Mouse (Mus musculus) hindbrain, embryonic 14.5 days (tissue): ENCODE data around the gene Vps52. TPM values are rescaled to one million over a fixed set of nuclear protein-coding genes. Genes with fewer than 3 reads are reported as not detected.

Source experiments
- ATAC-seq: fragments of 200-750 bp; cut with Nextera tagmentation; 2 replicates; pipeline ENCODE4 v1.8.0; 2017; ENCODE audit warnings: moderate number of reproducible peaks, mild to moderate bottlenecking, moderate TSS enrichment, moderate library complexity; ENCODE audit not compliant: low FRiP score
- DNase-seq: peaks from one replicate; pipeline ENCODE4 v3.0.0-alpha.2; 2015; ENCODE audit warnings: low spot score
- H3K27ac ChIP-seq: fragments of 300-500 bp; sonication (generic); 2 replicates; pipeline ENCODE4 v1.5.1; 2014; ENCODE audit warnings: mild to moderate bottlenecking, moderate library complexity
- H3K27me3 ChIP-seq: fragments of 300-500 bp; sonication (generic); 2 replicates; pipeline ENCODE4 v1.6.1; 2014; ENCODE audit warnings: mild to moderate bottlenecking, low read length, mixed read lengths; ENCODE audit not compliant: control insufficient read depth, insufficient read depth
- H3K36me3 ChIP-seq: fragments of 300-500 bp; sonication (generic); replicated peaks from 2 replicates; pipeline ENCODE4 v1.6.1; 2014; ENCODE audit not compliant: control insufficient read depth, insufficient read depth
- H3K4me1 ChIP-seq: fragments of 300-500 bp; sonication (generic); replicated peaks from 2 replicates; pipeline ENCODE4 v1.6.1; 2014; ENCODE audit warnings: antibody characterized with exemption, low read length, mixed read lengths; ENCODE audit not compliant: control insufficient read depth, insufficient read depth
- H3K4me2 ChIP-seq: fragments of 300-500 bp; sonication (generic); replicated peaks from 2 replicates; pipeline ENCODE4 v1.6.1; 2014; ENCODE audit warnings: mild to moderate bottlenecking, moderate library complexity
- H3K4me3 ChIP-seq: fragments of 300-500 bp; sonication (generic); replicated peaks from 2 replicates; pipeline ENCODE4 v1.5.1; 2014; ENCODE audit warnings: mild to moderate bottlenecking, low read length
- H3K9ac ChIP-seq: fragments of 300-500 bp; sonication (generic); 2 replicates; pipeline ENCODE4 v1.6.1; 2014
- H3K9me3 ChIP-seq: fragments of 300-500 bp; sonication (generic); 2 replicates; pipeline ENCODE4 v1.6.1; 2016; ENCODE audit warnings: low read length; ENCODE audit not compliant: control insufficient read depth
- WGBS: fragments of 180-500 bp; shearing (Covaris S2); extraction: QIAGEN DNeasy Blood & Tissue Kit; methylation state at CpG from one replicate; pipeline ENCODE4 v1.1.7; 2014; 5-methylcytosine and 5-hydroxymethylcytosine counted together
- polyA plus RNA-seq: library from polyadenylated mRNA; unstranded; fragments of >200 nt; fragmentation: Nextera tagmentation; extraction: Ambion mirVana; gene quantifications from 2 replicates; pipeline ENCODE4 v1.2.1, GENCODE M21; 2014

Vps52 gene
- polyA plus RNA-seq, 1 experiment from 2014 or later: 56.0 TPM

DNA sequence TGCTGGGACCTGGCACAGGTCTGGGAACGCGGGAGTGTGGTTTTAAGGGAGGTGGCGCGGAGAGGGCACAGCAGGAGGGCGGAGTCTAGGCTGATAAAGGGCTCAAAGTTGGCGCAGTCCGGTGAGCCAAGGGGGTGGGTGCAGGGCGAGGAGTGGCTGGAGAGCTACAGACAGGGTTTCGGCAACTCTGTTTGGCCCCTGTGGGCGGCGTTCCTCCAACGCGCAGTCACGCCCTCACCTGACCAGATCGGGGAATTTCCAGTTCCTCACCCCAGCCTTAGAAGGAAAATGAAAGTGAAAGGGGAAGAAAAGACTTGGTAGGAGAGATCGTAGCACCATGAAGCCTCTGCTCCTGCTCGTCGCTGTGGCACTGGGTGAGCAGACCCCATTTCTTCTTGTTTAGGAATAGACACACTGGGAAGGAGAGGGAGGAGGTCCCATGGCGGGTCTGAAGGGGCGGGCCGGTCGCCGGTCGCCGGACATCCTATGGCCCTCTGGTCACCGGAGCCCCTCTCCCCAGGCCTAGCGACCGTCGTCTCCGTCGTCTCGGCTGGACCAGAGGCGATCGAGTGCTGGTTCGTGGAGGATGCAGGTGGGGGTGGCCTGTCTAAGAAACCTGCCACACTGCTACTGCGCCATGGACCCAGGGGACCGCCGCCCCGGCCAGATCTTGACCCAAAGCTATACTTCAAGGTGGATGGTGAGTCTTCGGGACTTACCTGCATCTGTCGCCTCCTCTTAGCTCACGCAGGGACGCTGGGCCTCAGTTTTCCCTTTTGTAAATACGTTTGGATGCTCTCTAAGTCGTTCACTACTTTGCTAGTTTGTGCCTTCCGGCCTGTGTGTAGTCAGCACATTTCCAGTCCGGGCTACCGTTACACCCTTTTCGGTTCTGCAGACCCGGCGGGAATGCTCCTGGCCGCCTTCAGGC, 36.0 kb upstream of the Vps52 start:
- Histone ChIP-seq H3K36me3 (peaks cover 4% of the 10 kb centered on the region), H3K27me3 (no peaks in the 10 kb centered on the region; the same call in 1 of the 2 replicates), H3K4me3 (peak overlapping the region; percentile 34), H3K4me2 (peak overlapping the region; percentile 74), H3K9ac (peak overlapping the region; percentile 52), H3K9me3 (no peaks in the 10 kb centered on the region), H3K27ac (peak overlapping the region; percentile 66), H3K4me1 (peaks cover 23% of the 10 kb centered on the region)
- DNase-seq (no peak), ATAC-seq (no peak)
- 1% methylated on average over 52 of the region's 52 CpGs for WGBS

DNA sequence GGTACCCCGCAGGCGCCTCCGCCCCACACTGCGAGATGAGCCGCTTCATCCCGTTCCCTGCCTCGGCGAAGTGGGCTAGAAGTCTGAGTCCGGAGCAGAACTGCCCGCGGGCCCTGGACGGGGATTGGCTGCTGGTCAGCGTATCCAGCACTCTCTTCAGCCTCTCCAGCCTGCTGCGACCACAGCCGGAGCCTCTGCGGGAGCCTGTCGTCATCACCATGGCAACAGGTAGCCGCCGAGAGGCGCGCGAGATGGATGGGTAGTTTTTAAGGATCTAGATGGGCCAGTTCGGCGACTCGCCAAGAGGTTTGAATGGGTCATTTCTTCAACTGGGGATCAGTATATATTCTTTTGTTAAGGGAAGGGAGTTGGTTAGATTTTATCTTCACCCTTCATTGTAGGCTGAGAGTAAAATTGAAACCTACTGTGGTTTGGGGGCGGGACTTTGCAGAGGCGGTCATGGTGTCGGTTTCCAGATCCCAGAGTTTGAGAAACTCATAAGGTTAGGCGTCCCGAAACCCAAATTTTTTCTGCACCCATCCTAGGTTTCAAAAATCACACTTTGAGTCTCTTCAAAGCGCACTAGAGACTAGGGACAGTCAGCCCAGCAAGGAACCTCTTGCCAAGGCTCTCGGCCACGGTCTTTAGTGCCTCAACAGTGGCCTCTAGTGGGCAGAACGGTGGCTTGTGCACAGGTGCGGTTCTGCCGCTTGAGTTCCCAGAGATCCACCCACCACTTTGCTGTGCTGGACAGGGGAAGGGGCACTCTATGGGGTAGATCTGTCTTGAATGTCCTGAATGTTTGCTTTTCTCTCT, 35.1 kb upstream of the Vps52 start:
- Histone ChIP-seq H3K4me1 (peaks cover 23% of the 10 kb centered on the region), H3K9ac (peak overlapping the region; percentile 52), H3K4me3 (peak overlapping the region; percentile 34), H3K27ac (peak overlapping the region; percentile 66), H3K9me3 (no peaks in the 10 kb centered on the region), H3K36me3 (peaks cover 7% of the 10 kb centered on the region; the same call in 1 of the 2 replicates), H3K27me3 (no peaks in the 10 kb centered on the region; the same call in 1 of the 2 replicates), H3K4me2 (peak overlapping the region; percentile 74)
- 1% methylated on average over 36 of the region's 36 CpGs for WGBS
- peak; percentile 81 for DNase-seq
- ATAC-seq: peak; percentile 12; the same call in 1 of the 2 replicates

DNA sequence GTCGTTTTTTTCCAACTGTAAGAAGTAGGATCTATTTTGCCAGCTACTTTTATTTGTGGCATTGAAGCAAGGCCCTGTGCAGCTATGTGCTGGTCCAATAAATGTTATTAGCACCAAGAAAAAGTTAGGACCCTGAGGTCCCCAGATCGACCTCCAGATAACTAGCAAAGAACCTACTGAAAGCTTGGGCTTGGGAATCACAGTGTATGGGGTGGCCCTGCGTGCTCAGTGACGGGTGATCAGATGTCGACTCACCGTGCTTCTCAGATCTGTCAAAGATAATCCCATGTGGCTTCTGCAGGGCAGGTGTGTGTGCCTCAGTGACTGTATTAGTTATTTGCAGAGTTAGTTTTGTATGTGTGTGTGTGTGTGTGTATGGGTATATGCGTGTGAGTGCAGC, 34.3 kb upstream of the Vps52 start:
- no peak overlapping the region for H3K4me2 ChIP-seq
- no peaks in the 10 kb centered on the region; the same call in 1 of the 2 replicates for H3K27me3 ChIP-seq
- DNase-seq (no peak), ATAC-seq (no peak)
- H3K36me3 ChIP-seq: peaks cover 7% of the 10 kb centered on the region; the same call in 1 of the 2 replicates
- no peak overlapping the region; the same call in 1 of the 2 replicates for H3K9ac ChIP-seq
- no peak overlapping the region for H3K27ac ChIP-seq
- peaks cover 23% of the 10 kb centered on the region for H3K4me1 ChIP-seq
- H3K9me3 ChIP-seq: no peaks in the 10 kb centered on the region
- 92% methylated on average over 7 of the region's 7 CpGs for WGBS
- no peak overlapping the region for H3K4me3 ChIP-seq

DNA sequence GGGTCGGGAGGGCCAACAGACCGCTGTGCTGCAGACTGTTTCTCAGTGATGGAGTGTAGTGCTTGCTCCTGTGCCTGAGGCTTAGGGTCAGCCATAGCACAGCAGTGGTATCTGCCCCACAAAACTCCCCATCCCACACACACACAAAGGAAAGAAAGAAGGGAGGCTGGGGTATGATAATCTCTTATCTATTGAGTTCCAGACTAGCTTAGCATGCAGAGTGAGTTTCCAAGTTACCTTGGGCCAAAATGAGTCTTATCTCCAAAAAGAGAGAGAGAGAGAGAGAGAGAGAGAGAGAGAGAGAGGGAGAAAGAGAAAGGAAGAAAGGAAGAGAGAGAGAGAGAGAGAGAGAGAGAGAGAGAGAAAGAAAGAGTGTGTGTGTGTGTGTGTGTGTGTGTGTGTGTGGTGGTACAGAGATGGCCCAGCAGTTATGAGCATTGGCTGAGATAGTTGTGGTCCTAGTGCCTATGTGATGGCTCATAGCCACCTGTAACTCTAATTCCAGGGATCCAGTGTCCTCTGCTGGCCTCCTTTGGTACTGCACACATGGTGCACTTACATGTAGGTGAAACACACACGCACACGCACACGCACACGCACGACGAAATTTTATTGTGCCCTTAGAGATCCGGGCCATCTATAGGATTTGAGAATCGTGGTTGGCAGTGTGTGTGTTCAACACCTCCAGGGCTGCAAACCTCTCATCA, 30.9 kb upstream of the Vps52 start:
- Histone ChIP-seq H3K9ac (no peak overlapping the region), H3K4me1 (peaks cover 19% of the 10 kb centered on the region; the same call in 1 of the 2 replicates), H3K36me3 (peaks cover 13% of the 10 kb centered on the region), H3K27me3 (no peaks in the 10 kb centered on the region), H3K9me3 (no peaks in the 10 kb centered on the region), H3K27ac (no peak overlapping the region), H3K4me3 (no peak overlapping the region), H3K4me2 (no peak overlapping the region)
- DNase-seq (no peak), ATAC-seq (no peak)
- WGBS: 79% methylated on average over 10 of the region's 10 CpGs

DNA sequence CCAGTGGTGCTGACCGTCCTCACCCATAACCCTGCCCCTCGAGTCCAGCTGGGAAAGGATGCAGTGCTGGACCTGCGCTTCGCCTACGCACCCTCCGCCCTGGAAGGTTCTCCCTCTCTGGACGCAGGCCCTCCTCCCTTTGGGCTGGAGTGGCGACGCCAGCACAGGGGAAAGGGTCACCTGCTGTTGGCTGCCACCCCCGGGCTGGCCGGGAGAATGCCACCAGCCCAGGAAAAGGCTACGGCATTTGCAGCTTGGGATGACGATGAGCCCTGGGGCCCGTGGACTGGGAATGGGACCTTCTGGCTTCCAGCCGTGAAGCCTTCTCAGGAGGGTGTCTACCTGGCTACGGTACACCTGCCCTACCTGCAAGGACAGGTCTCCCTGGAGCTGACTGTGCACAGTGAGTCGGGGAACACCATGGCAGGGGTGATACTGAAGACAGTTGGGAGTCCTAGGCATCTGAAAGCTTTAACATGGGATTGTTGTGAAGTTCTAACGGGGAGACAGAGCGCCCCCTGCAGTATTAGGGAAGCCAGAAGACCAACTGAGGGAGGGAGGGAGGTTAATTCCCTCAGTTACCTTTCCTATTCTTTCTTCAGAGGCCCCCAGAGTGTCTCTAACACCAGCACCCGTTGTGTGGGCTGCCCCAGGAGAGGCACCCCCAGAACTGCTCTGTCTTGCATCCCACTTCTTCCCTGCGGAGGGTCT, 30.1 kb upstream of the Vps52 start:
- Histone ChIP-seq H3K9me3 (no peaks in the 10 kb centered on the region), H3K4me2 (no peak overlapping the region), H3K36me3 (peaks cover 13% of the 10 kb centered on the region), H3K4me3 (no peak overlapping the region), H3K27ac (no peak overlapping the region), H3K9ac (no peak overlapping the region), H3K27me3 (no peaks in the 10 kb centered on the region), H3K4me1 (peaks cover 12% of the 10 kb centered on the region)
- DNase-seq (no peak), ATAC-seq (no peak)
- 80% methylated on average over 21 of the region's 21 CpGs for WGBS

DNA sequence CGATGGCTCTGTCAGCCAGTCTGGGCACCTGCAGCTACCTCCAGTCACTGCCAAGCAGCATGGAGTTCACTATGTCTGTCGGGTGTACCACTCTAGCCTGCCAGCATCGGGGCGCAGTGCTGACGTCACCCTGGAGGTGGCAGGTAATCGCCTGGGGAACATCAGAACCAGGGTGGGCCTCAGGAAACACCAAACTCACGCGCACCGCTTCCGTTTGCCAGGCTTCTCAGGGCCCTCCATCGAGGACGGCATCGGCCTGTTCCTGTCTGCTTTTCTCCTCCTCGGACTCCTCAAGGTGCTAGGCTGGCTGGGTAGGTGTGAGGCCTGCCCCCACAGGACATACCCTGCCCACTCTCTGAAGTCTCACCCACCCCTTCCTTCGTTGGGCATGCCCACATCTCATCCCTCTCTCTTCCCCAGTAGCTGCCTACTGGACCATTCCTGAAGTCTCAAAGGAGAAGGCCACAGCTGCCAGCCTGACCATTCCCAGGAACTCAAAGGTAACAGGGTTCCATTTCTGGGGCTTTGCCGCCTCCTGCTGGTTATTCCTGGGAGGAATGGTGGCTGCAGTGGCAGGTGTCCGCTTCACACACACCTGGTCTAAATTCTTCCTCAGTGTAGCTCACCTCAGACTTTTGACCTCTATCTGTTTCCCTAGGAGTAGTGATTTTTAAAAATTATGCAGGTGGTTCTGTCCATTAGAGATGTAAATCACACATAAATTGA, 29.2 kb upstream of the Vps52 start:
- ATAC-seq: no peak
- Histone ChIP-seq H3K4me2 (no peak overlapping the region), H3K9ac (no peak overlapping the region), H3K27me3 (no peaks in the 10 kb centered on the region), H3K27ac (no peak overlapping the region), H3K9me3 (no peaks in the 10 kb centered on the region), H3K36me3 (peaks cover 13% of the 10 kb centered on the region), H3K4me3 (no peak overlapping the region), H3K4me1 (peaks cover 18% of the 10 kb centered on the region)
- WGBS: 73% methylated on average over 17 of the region's 17 CpGs
- DNase-seq: no peak

DNA sequence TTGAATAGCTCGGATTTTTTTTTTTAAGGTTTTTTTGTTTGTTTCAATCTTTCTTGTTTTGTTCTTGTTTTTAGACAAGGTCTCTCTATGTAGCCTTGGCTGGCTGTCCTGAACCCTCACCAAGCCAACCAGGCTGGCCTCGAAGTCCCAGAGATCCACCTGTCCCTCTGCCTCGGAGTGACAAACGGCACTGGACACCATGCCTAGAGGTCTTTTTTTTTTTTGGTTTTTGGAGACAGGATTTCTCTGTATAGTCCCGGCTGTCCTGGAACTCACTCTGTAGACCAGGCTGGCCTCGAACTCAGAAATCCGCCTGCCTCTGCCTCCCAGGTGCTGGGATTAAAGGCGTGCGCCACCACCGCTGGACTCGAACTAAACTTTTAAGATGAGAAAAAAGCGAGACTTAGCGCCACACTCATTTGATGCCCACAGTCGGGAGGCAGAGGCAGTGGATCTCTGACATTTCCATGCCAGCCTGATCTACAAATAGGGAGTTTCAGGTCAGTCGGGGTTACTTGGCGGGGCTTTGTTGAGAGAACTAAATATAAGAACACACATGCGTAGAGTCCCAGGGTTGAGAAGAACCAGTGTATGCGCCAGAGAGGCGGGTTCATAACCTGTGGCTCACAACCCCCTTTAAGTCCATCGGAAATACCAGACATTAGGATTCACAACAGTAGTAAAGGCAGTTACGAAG, 27.2 kb upstream of the Vps52 start:
- Histone ChIP-seq H3K9me3 (no peaks in the 10 kb centered on the region), H3K27ac (no peak overlapping the region), H3K4me1 (peaks cover 20% of the 10 kb centered on the region), H3K9ac (peak overlapping the region; percentile 88), H3K4me2 (peak overlapping the region; percentile 98), H3K4me3 (peak overlapping the region; percentile 73), H3K27me3 (no peaks in the 10 kb centered on the region), H3K36me3 (peaks cover 23% of the 10 kb centered on the region)
- DNase-seq (no peak), ATAC-seq (no peak)
- 67% methylated on average over 21 of the region's 21 CpGs for WGBS
